15 mouse cellular contexts compared by ENCODE assay signal in the genomic region with DNA sequence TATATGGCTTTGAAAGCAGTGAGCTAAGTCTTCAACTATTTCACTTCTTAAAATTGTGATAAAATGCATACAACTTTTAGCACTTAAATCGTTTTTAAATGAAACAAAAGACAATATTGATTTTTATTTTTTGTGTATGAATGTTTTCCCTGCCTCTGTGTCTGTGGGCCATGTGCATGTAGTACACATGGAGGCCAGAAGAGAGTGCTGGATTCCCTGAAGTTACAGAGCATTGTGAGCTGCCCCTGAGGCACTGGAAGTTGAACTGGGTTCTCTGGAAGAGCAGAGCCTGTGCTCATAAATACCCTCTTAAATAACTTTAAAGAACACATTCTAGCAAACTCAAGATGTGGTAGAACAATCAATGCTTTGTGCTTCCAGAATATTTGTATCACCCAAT.
DNase-seq lines count a peak whose midpoint lies in the region; ATAC-seq and TF ChIP-seq lines count a peak whose summit lies in the region.
"Had no signal": no experiment of that assay in that cellular context is flagged by ENCODE, and none has a peak within 500 bp of the region (broad histone marks: within the 10 kb centered on the region; RNA-seq: fewer than 3 reads in every experiment).

No protein-coding gene starts in this region.

- no peak overlapping the region for H3K4me2 ChIP-seq in hindbrain, postnatal 0 days (ENCODE audit: low read depth, low read length)
- no peak overlapping the region for H3K4me2 ChIP-seq in hindbrain, embryonic 16.5 days (ENCODE audit: low read length)
- H3K4me2 ChIP-seq in hindbrain, embryonic 13.5 days = no peak overlapping the region
- H3K4me2 ChIP-seq: embryonic facial prominence, embryonic 13.5 days; forebrain, embryonic 13.5 days; intestine, embryonic 15.5 days; liver, embryonic 11.5 days had no signal

- no peak for TF ChIP-seq POLR2A in lung, adult 2 months (IDR thresholded peaks at IDR 0.05; ENCODE audit: borderline replicate concordance, extremely low read depth, low read depth, low read length)

- peak; percentile 47 for TF ChIP-seq CTCF in hindbrain, postnatal 0 days (IDR thresholded peaks at IDR 0.05; ENCODE audit: low read depth)
- no peak for TF ChIP-seq CTCF in lung, adult 2 months (IDR thresholded peaks at IDR 0.05; ENCODE audit: insufficient read depth, low read length)

- H3K36me3 ChIP-seq in hindbrain, postnatal 0 days (ENCODE audit: insufficient read depth, low read length) = no peaks in the 10 kb centered on the region
- no peaks in the 10 kb centered on the region for H3K36me3 ChIP-seq in hindbrain, embryonic 16.5 days (ENCODE audit: control insufficient read depth, insufficient read depth, low read length)
- no peaks in the 10 kb centered on the region for H3K36me3 ChIP-seq in hindbrain, embryonic 13.5 days
- H3K36me3 ChIP-seq: embryonic facial prominence, embryonic 13.5 days; intestine, embryonic 15.5 days had no signal

- ATAC-seq in hindbrain, postnatal 0 days = no peak
- ATAC-seq in hindbrain, embryonic 16.5 days = no peak
- no peak for ATAC-seq in hindbrain, embryonic 13.5 days (ENCODE audit: low FRiP score)
- ATAC-seq: forebrain, embryonic 13.5 days; intestine, embryonic 15.5 days had no signal

- H3K27me3 ChIP-seq in hindbrain, postnatal 0 days (ENCODE audit: insufficient read depth, low read length) = no peaks in the 10 kb centered on the region
- no peaks in the 10 kb centered on the region for H3K27me3 ChIP-seq in hindbrain, embryonic 16.5 days (replicated peaks; ENCODE audit: control insufficient read depth, insufficient read depth, low read length)
- H3K27me3 ChIP-seq in hindbrain, embryonic 13.5 days = no peaks in the 10 kb centered on the region
- H3K27me3 ChIP-seq: embryonic facial prominence, embryonic 13.5 days; forebrain, embryonic 13.5 days; intestine, embryonic 15.5 days had no signal

- no peak overlapping the region for H3K27ac ChIP-seq in hindbrain, postnatal 0 days
- H3K27ac ChIP-seq in hindbrain, embryonic 16.5 days (ENCODE audit: low read depth, low read length) = no peak overlapping the region
- no peak overlapping the region for H3K27ac ChIP-seq in hindbrain, embryonic 13.5 days
- H3K27ac ChIP-seq: embryonic facial prominence, embryonic 13.5 days; forebrain, embryonic 13.5 days; intestine, embryonic 15.5 days had no signal

- no peak overlapping the region for H3K4me3 ChIP-seq in hindbrain, postnatal 0 days (ENCODE audit: low read length)
- H3K4me3 ChIP-seq in hindbrain, embryonic 16.5 days (ENCODE audit: low read length) = no peak overlapping the region
- no peak overlapping the region for H3K4me3 ChIP-seq in lung, adult 2 months (replicated peaks; ENCODE audit: extremely low read depth, low read depth, low read length)
- H3K4me3 ChIP-seq in hindbrain, embryonic 13.5 days = no peak overlapping the region
- H3K4me3 ChIP-seq: embryonic facial prominence, embryonic 13.5 days; forebrain, embryonic 13.5 days; intestine, embryonic 15.5 days; myocyte had no signal

- 23% methylated on average over 1 of the region's 1 CpGs for WGBS in hindbrain, postnatal 0 days
- WGBS in hindbrain, embryonic 16.5 days = 42% methylated on average over 1 of the region's 1 CpGs
- 13% methylated on average over 1 of the region's 1 CpGs for WGBS in lung, adult 2 months
- WGBS in hindbrain, embryonic 13.5 days = 46% methylated on average over 1 of the region's 1 CpGs

- DNase-seq in hindbrain, postnatal 0 days (ENCODE audit: low spot score) = peak; percentile 28
- DNase-seq in lung, postnatal 36 days = peak; percentile 1
- DNase-seq in lung, adult 2 months = no peak
- peak; percentile 33 for DNase-seq in embryo, embryonic 11 days
- DNase-seq in retina, postnatal 1 day = peak; percentile 6
- DNase-seq: adrenal gland, adult 8-10 months; gastrocnemius, postnatal 25 days; heart, postnatal 36 days had no signal

- no peaks in the 10 kb centered on the region for H3K9me3 ChIP-seq in hindbrain, postnatal 0 days (ENCODE audit: low read length)
- no peaks in the 10 kb centered on the region for H3K9me3 ChIP-seq in hindbrain, embryonic 16.5 days (ENCODE audit: control insufficient read depth, low read length)
- no peaks in the 10 kb centered on the region for H3K9me3 ChIP-seq in hindbrain, embryonic 13.5 days
- H3K9me3 ChIP-seq: embryonic facial prominence, embryonic 13.5 days; forebrain, embryonic 13.5 days; intestine, embryonic 15.5 days had no signal

- no peaks in the 10 kb centered on the region for H3K4me1 ChIP-seq in hindbrain, postnatal 0 days (ENCODE audit: insufficient read depth, low read length)
- H3K4me1 ChIP-seq in hindbrain, embryonic 16.5 days (ENCODE audit: control insufficient read depth, insufficient read depth, low read depth, low read length) = no peaks in the 10 kb centered on the region
- H3K4me1 ChIP-seq in lung, adult 2 months (ENCODE audit: control insufficient read depth, insufficient read depth, low read length) = no peaks in the 10 kb centered on the region
- no peaks in the 10 kb centered on the region for H3K4me1 ChIP-seq in hindbrain, embryonic 13.5 days (replicated peaks)
- H3K4me1 ChIP-seq: embryonic facial prominence, embryonic 13.5 days; forebrain, embryonic 13.5 days; intestine, embryonic 15.5 days had no signal

- H3K9ac ChIP-seq in hindbrain, postnatal 0 days (replicated peaks; ENCODE audit: low read length) = no peak overlapping the region
- no peak overlapping the region for H3K9ac ChIP-seq in hindbrain, embryonic 16.5 days (ENCODE audit: low read depth, low read length)
- no peak overlapping the region for H3K9ac ChIP-seq in hindbrain, embryonic 13.5 days
- H3K9ac ChIP-seq: embryonic facial prominence, embryonic 13.5 days; forebrain, embryonic 13.5 days; intestine, embryonic 15.5 days had no signal
